In the genomic region with DNA sequence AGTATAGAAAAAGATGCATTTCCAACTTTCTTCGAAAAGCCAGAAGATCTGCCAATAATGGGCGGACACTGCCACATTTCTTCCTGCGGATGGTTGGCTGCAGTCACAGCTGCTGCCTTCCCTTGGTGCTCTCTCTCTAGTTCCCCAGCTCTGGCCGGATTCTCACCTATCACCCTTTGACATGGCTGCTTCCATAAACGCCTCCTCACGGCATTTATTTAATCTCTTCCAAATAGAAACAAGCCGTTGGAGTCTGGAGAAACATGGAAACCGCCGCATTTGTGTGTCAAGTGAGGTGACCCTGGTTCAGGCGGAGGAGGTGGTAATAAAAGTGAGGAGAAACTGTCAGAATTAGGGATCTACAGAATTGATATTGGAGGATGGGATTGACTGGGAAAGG, we compare ENCODE assay signal across 13 mouse cellular contexts. TPM values are rescaled to one million over a fixed set of nuclear protein-coding genes. Genes with fewer than 3 reads are reported as not detected.
DNase-seq lines count a peak whose midpoint lies in the region; ATAC-seq and TF ChIP-seq lines count a peak whose summit lies in the region.
"Had no signal": no experiment of that assay in that cellular context is flagged by ENCODE, and none has a peak within 500 bp of the region (broad histone marks: within the 10 kb centered on the region; RNA-seq: fewer than 3 reads in every experiment).

No protein-coding gene starts in this region.

- H3K4me3 ChIP-seq in hindbrain, postnatal 0 days (ENCODE audit: low read length): no peak overlapping the region
- no peak overlapping the region for H3K4me3 ChIP-seq in hindbrain, embryonic 12.5 days
- H3K4me3 ChIP-seq in midbrain, embryonic 14.5 days (replicated peaks; ENCODE audit: low read depth, low read length): no peak overlapping the region
- H3K4me3 ChIP-seq in midbrain, embryonic 11.5 days (ENCODE audit: low read depth, low read length): no peak overlapping the region
- no peak overlapping the region for H3K4me3 ChIP-seq in neural tube, embryonic 13.5 days

- H3K4me1 ChIP-seq in hindbrain, postnatal 0 days (ENCODE audit: insufficient read depth, low read length): peaks cover 23% of the 10 kb centered on the region
- H3K4me1 ChIP-seq in hindbrain, embryonic 12.5 days: peaks cover 51% of the 10 kb centered on the region
- H3K4me1 ChIP-seq in midbrain, embryonic 14.5 days (ENCODE audit: control insufficient read depth, insufficient read depth, low read length): peaks cover 49% of the 10 kb centered on the region
- peaks cover 27% of the 10 kb centered on the region for H3K4me1 ChIP-seq in midbrain, embryonic 11.5 days (ENCODE audit: control insufficient read depth, insufficient read depth, low read length)
- peaks cover 65% of the 10 kb centered on the region for H3K4me1 ChIP-seq in neural tube, embryonic 13.5 days (replicated peaks)

- H3K27me3 ChIP-seq in hindbrain, postnatal 0 days (ENCODE audit: insufficient read depth, low read length): no peaks in the 10 kb centered on the region
- no peaks in the 10 kb centered on the region for H3K27me3 ChIP-seq in hindbrain, embryonic 12.5 days
- no peaks in the 10 kb centered on the region for H3K27me3 ChIP-seq in midbrain, embryonic 14.5 days (ENCODE audit: control insufficient read depth, insufficient read depth, low read length)
- no peaks in the 10 kb centered on the region for H3K27me3 ChIP-seq in midbrain, embryonic 11.5 days (ENCODE audit: control insufficient read depth, insufficient read depth, low read length)
- no peaks in the 10 kb centered on the region for H3K27me3 ChIP-seq in neural tube, embryonic 13.5 days

- peak; percentile 48 for DNase-seq in cerebellum, adult 11-12 months
- no peak for DNase-seq in hindbrain, postnatal 0 days (ENCODE audit: low spot score)
- no peak for DNase-seq in midbrain, embryonic 14.5 days
- DNase-seq in midbrain, embryonic 11.5 days (ENCODE audit: low spot score, missing footprints): no peak
- no peak for DNase-seq in retina, embryonic 14.5 days (ENCODE audit: low spot score)
- DNase-seq: forebrain, postnatal 0 days; spleen, adult 18-20 months had no signal

- H3K27ac ChIP-seq in hindbrain, postnatal 0 days: no peak overlapping the region
- H3K27ac ChIP-seq in hindbrain, embryonic 12.5 days: no peak overlapping the region
- H3K27ac ChIP-seq in midbrain, embryonic 14.5 days (replicated peaks; ENCODE audit: low read depth, low read length): no peak overlapping the region
- H3K27ac ChIP-seq in midbrain, embryonic 11.5 days (ENCODE audit: low read depth, low read length): no peak overlapping the region
- H3K27ac ChIP-seq in neural tube, embryonic 13.5 days (replicated peaks): no peak overlapping the region
- H3K27ac ChIP-seq: macrophage had no signal

- 0 out of 2 replicates have a peak overlapping the region, but pooled peaks have one; percentile 73 for H3K4me2 ChIP-seq in hindbrain, postnatal 0 days (ENCODE audit: low read depth, low read length)
- H3K4me2 ChIP-seq in hindbrain, embryonic 12.5 days (replicated peaks): no peak overlapping the region; the same call in 1 of the 2 replicates
- H3K4me2 ChIP-seq in midbrain, embryonic 14.5 days (ENCODE audit: low read length): peak overlapping the region; percentile 70; the same call in 1 of the 2 replicates
- H3K4me2 ChIP-seq in midbrain, embryonic 11.5 days: no peak overlapping the region
- peak overlapping the region; percentile 81; the same call in 1 of the 2 replicates for H3K4me2 ChIP-seq in neural tube, embryonic 13.5 days

- WGBS in hindbrain, postnatal 0 days: 67% methylated on average over 10 of the region's 10 CpGs
- WGBS in hindbrain, embryonic 12.5 days: 68% methylated on average over 10 of the region's 10 CpGs
- 73% methylated on average over 10 of the region's 10 CpGs for WGBS in midbrain, embryonic 14.5 days
- 58% methylated on average over 10 of the region's 10 CpGs for WGBS in midbrain, embryonic 11.5 days
- WGBS in neural tube, embryonic 13.5 days: 74% methylated on average over 10 of the region's 10 CpGs

- TF ChIP-seq CTCF in hindbrain, postnatal 0 days (IDR thresholded peaks at IDR 0.05; ENCODE audit: low read depth): no peak

- ATAC-seq in cerebellum, adult (ENCODE audit: insufficient number of reproducible peaks, low FRiP score, low TSS enrichment): no peak
- ATAC-seq in hindbrain, postnatal 0 days: no peak
- no peak for ATAC-seq in hindbrain, embryonic 12.5 days (ENCODE audit: low FRiP score)
- no peak for ATAC-seq in midbrain, embryonic 14.5 days (ENCODE audit: low FRiP score, low TSS enrichment)
- ATAC-seq in midbrain, embryonic 11.5 days (ENCODE audit: low FRiP score): no peak
- no peak for ATAC-seq in neural tube, embryonic 13.5 days (ENCODE audit: low read depth)

- no peak overlapping the region for H3K9ac ChIP-seq in hindbrain, postnatal 0 days (replicated peaks; ENCODE audit: low read length)
- H3K9ac ChIP-seq in hindbrain, embryonic 12.5 days: no peak overlapping the region
- H3K9ac ChIP-seq in midbrain, embryonic 14.5 days (replicated peaks; ENCODE audit: low read length): no peak overlapping the region
- H3K9ac ChIP-seq in midbrain, embryonic 11.5 days (ENCODE audit: low read length): no peak overlapping the region
- 0 out of 2 replicates have a peak overlapping the region, but pooled peaks have one; percentile 31 for H3K9ac ChIP-seq in neural tube, embryonic 13.5 days

- H3K36me3 ChIP-seq in hindbrain, postnatal 0 days (ENCODE audit: insufficient read depth, low read length): no peaks in the 10 kb centered on the region
- peaks cover 7% of the 10 kb centered on the region; the same call in 1 of the 2 replicates for H3K36me3 ChIP-seq in hindbrain, embryonic 12.5 days
- no peaks in the 10 kb centered on the region for H3K36me3 ChIP-seq in midbrain, embryonic 14.5 days (ENCODE audit: control insufficient read depth, insufficient read depth, low read length)
- H3K36me3 ChIP-seq in midbrain, embryonic 11.5 days (ENCODE audit: control insufficient read depth, insufficient read depth, low read length): no peaks in the 10 kb centered on the region
- no peaks in the 10 kb centered on the region for H3K36me3 ChIP-seq in neural tube, embryonic 13.5 days

- no peaks in the 10 kb centered on the region for H3K9me3 ChIP-seq in hindbrain, postnatal 0 days (ENCODE audit: low read length)
- H3K9me3 ChIP-seq in hindbrain, embryonic 12.5 days (replicated peaks): no peaks in the 10 kb centered on the region
- H3K9me3 ChIP-seq in midbrain, embryonic 14.5 days (ENCODE audit: control insufficient read depth, low read length): no peaks in the 10 kb centered on the region
- no peaks in the 10 kb centered on the region for H3K9me3 ChIP-seq in midbrain, embryonic 11.5 days (ENCODE audit: control insufficient read depth, low read length)
- no peaks in the 10 kb centered on the region for H3K9me3 ChIP-seq in neural tube, embryonic 13.5 days

RNA-seq across cellular contexts. Expression of a gene that starts 0.9 kb away (rescaled TPM):
- total RNA-seq in hindbrain, postnatal 0 days (2014; rRNA removed): 39.5 and 40.5 TPM in 2 replicates
- 14.2 and 17.7 TPM in 2 replicates for polyA plus RNA-seq in hindbrain, postnatal 0 days (2015; fragmentation: Nextera tagmentation; extraction: Ambion mirVana)
- 38.8 and 41.4 TPM in 2 replicates for polyA plus RNA-seq in hindbrain, embryonic 12.5 days (2016; fragmentation: Nextera tagmentation; extraction: Ambion mirVana)
- 20.4 and 35.7 TPM in 2 replicates for polyA plus RNA-seq in midbrain, embryonic 14.5 days (2014; fragmentation: Nextera tagmentation; extraction: Ambion mirVana)
- polyA plus RNA-seq in midbrain, embryonic 11.5 days (2014; fragmentation: Nextera tagmentation; extraction: Ambion mirVana): 43.4 and 45.4 TPM in 2 replicates
- 22.7 and 25.7 TPM in 2 replicates for polyA plus RNA-seq in neural tube, embryonic 13.5 days (2015; fragmentation: Nextera tagmentation; extraction: Ambion mirVana)

RNA-seq across cellular contexts. Expression of a gene that starts 51.7 kb away (rescaled TPM):
- total RNA-seq in hindbrain, postnatal 0 days (2014; rRNA removed): 12.4 and 15.1 TPM in 2 replicates
- 2.2 and 2.4 TPM in 2 replicates for polyA plus RNA-seq in hindbrain, postnatal 0 days (2015; fragmentation: Nextera tagmentation; extraction: Ambion mirVana)
- polyA plus RNA-seq in hindbrain, embryonic 12.5 days (2016; fragmentation: Nextera tagmentation; extraction: Ambion mirVana): 0.21 TPM in 1 of 2 replicates, not detected in the other
- 1.1 and 2.1 TPM in 2 replicates for polyA plus RNA-seq in midbrain, embryonic 14.5 days (2014; fragmentation: Nextera tagmentation; extraction: Ambion mirVana)
- not detected in 2 replicates for polyA plus RNA-seq in midbrain, embryonic 11.5 days (2014; fragmentation: Nextera tagmentation; extraction: Ambion mirVana)
- polyA plus RNA-seq in neural tube, embryonic 13.5 days (2015; fragmentation: Nextera tagmentation; extraction: Ambion mirVana): 1.0 and 1.6 TPM in 2 replicates
- total RNA-seq: adrenal gland, adult 2 months; granulocyte monocyte progenitor cell, adult 5-6 weeks had no signal
- polyA plus RNA-seq: adrenal gland, adult 2 months; macrophage had no signal

Comparison
In these comparisons a context has a peak if more than half of its experiments do, and no peak if none do; other contexts are left out.
1. H3K4me2 ChIP-seq: peak in hindbrain, postnatal 0 days (single experiment), midbrain, embryonic 14.5 days (single experiment) and neural tube, embryonic 13.5 days (single experiment); none in hindbrain, embryonic 12.5 days (single experiment) and midbrain, embryonic 11.5 days (single experiment).